Mouse (Mus musculus) myocyte (in vitro differentiated cells): ENCODE measurements at regions not wholly inside any gene's neighbourhood (a gene's known extent, or its start where the extent isn't known, plus 50 kb on each side); places are given as distances from the start of the nearest gene placed in this dataset.

ENCODE experiments used
- H3K27me3 ChIP-seq: one replicate; pipeline ENCODE4 v1.6.1; 2011; ENCODE audit not compliant: control insufficient read depth, insufficient read depth, insufficient read length
- H3K36me3 ChIP-seq: one replicate; pipeline ENCODE4 v1.6.1; 2011; ENCODE audit not compliant: control insufficient read depth, insufficient read depth
- H3K4me2 ChIP-seq: one replicate; pipeline ENCODE4 v1.6.1; 2011; ENCODE audit warnings: low read depth, control low read depth
- H3K4me3 ChIP-seq: one replicate; pipeline ENCODE4 v1.5.1; 2011; ENCODE audit warnings: mild to moderate bottlenecking, control low read depth, moderate library complexity
- H3K79me2 ChIP-seq: one replicate; pipeline ENCODE4 v1.6.1; 2011; ENCODE audit not compliant: control insufficient read depth, insufficient read depth
- H3ac ChIP-seq: one replicate; pipeline ENCODE4 v1.6.1; 2011; ENCODE audit not compliant: control insufficient read depth, insufficient read length
- CEBPB ChIP-seq: IDR thresholded peaks from 2 replicates; pipeline ENCODE4 v1.6.1; 2011; ENCODE audit warnings: mild to moderate bottlenecking, moderate library complexity; ENCODE audit not compliant: poor library complexity, insufficient read depth, severe bottlenecking
- E2F4 ChIP-seq: IDR thresholded peaks from one replicate; pipeline ENCODE4 v1.6.1; 2011; ENCODE audit warnings: mild to moderate bottlenecking, control low read depth, moderate library complexity; ENCODE audit not compliant: insufficient read depth
- MAX ChIP-seq: IDR thresholded peaks from one replicate; pipeline ENCODE4 v1.6.1; 2011; ENCODE audit warnings: low read depth, mild to moderate bottlenecking, control low read depth
- MYOD1 ChIP-seq, 3 experiments: IDR thresholded peaks; one replicate each; pipeline ENCODE4 v1.6.1; 2011; ENCODE audit warnings: control low read depth in 2 of 3, low read depth in 2 of 3, mild to moderate bottlenecking in 2 of 3, moderate library complexity in 1 of 3; ENCODE audit not compliant: insufficient read length in 2 of 3, control insufficient read depth in 1 of 3
- MYOG ChIP-seq, 3 experiments: IDR thresholded peaks; one replicate each; pipeline ENCODE4 v1.6.1; 2011; ENCODE audit warnings: control low read depth in 2 of 3, low read depth in 2 of 3, mild to moderate bottlenecking in 2 of 3; ENCODE audit not compliant: insufficient read length in 2 of 3, control insufficient read depth in 1 of 3, insufficient read depth in 1 of 3
- POLR2A ChIP-seq: IDR thresholded peaks from one replicate; pipeline ENCODE4 v1.6.1; 2011; ENCODE audit warnings: low read depth, mild to moderate bottlenecking, control low read depth, moderate library complexity; ENCODE audit not compliant: insufficient read length
- POLR2AphosphoS2 ChIP-seq: IDR thresholded peaks from one replicate; pipeline ENCODE4 v1.6.1; 2011; ENCODE audit warnings: low read depth, control low read depth; ENCODE audit not compliant: insufficient read length
- REST ChIP-seq: IDR thresholded peaks from one replicate; pipeline ENCODE4 v1.6.1; 2011; ENCODE audit warnings: mild to moderate bottlenecking, control low read depth, moderate library complexity; ENCODE audit not compliant: insufficient read depth, insufficient read length
- SRF ChIP-seq: IDR thresholded peaks from one replicate; pipeline ENCODE4 v1.6.1; 2011; ENCODE audit warnings: low read depth; ENCODE audit not compliant: control insufficient read depth, insufficient read length
- TCF12 ChIP-seq: IDR thresholded peaks from one replicate; pipeline ENCODE4 v1.6.1; 2011; ENCODE audit warnings: mild to moderate bottlenecking, control low read depth; ENCODE audit not compliant: poor library complexity, insufficient read depth, severe bottlenecking
- TCF3 ChIP-seq: IDR thresholded peaks from one replicate; pipeline ENCODE4 v1.6.1; 2011; ENCODE audit warnings: low read depth, control low read depth; ENCODE audit not compliant: insufficient read length
- USF1 ChIP-seq: IDR thresholded peaks from one replicate; pipeline ENCODE4 v1.6.1; 2011; ENCODE audit warnings: low read depth, mild to moderate bottlenecking, control low read depth, moderate library complexity

- Histone ChIP-seq H3K79me2 (no peaks in the 10 kb centered on the region), H3K4me3 (no peak overlapping the region), H3ac (no peak overlapping the region), H3K27me3 (no peaks in the 10 kb centered on the region), H3K4me2 (no peak overlapping the region), H3K36me3 (no peaks in the 10 kb centered on the region)
- TF ChIP-seq CEBPB (no peak), USF1 (no peak), E2F4 (no peak), MYOD1 (IDR thresholded peaks at IDR 0.05; ENCODE audit: control insufficient read depth in 1 of 3, insufficient read length in 2 of 3, low read depth in 2 of 3) (no peak), SRF (no peak)
Observed at GRCm38 (mm10) chr13:37667386-37667785, 110.8 kb upstream of the Rreb1 start.

GRCm38 (mm10) chr13:37667871-37668270 is 110.3 kb upstream of the Rreb1 start:
- no peak overlapping the region for H3ac ChIP-seq
- no peak overlapping the region for H3K4me2 ChIP-seq
- TF ChIP-seq MYOG (IDR thresholded peaks at IDR 0.05; ENCODE audit: control insufficient read depth in 1 of 3, insufficient read depth in 1 of 3, insufficient read length in 2 of 3, low read depth in 2 of 3), result no peak
- no peak for TF ChIP-seq POLR2AphosphoS2
- TF ChIP-seq E2F4, result no peak
- no peak for TF ChIP-seq SRF
- TF ChIP-seq POLR2A, result no peak
- TF ChIP-seq USF1, result no peak
- no peak for TF ChIP-seq CEBPB
- TF ChIP-seq TCF12, result no peak
- TF ChIP-seq MYOD1 (IDR thresholded peaks at IDR 0.05; ENCODE audit: control insufficient read depth in 1 of 3, insufficient read length in 2 of 3, low read depth in 2 of 3), result no peak
- no peak overlapping the region for H3K4me3 ChIP-seq
- no peaks in the 10 kb centered on the region for H3K27me3 ChIP-seq
- no peaks in the 10 kb centered on the region for H3K36me3 ChIP-seq
- H3K79me2 ChIP-seq, result no peaks in the 10 kb centered on the region

- TF ChIP-seq SRF (no peak), CEBPB (peak; percentile 57; the same call in 1 of the 2 replicates), MYOG (IDR thresholded peaks at IDR 0.05; ENCODE audit: control insufficient read depth in 1 of 3, insufficient read depth in 1 of 3, insufficient read length in 2 of 3, low read depth in 2 of 3) (no peak), POLR2AphosphoS2 (no peak)
- H3K4me3 ChIP-seq, result no peak overlapping the region
- no peak overlapping the region for H3ac ChIP-seq
- H3K79me2 ChIP-seq, result no peaks in the 10 kb centered on the region
- H3K4me2 ChIP-seq, result no peak overlapping the region
- H3K36me3 ChIP-seq, result no peaks in the 10 kb centered on the region
- no peaks in the 10 kb centered on the region for H3K27me3 ChIP-seq
Observed at GRCm38 (mm10) chr13:37671109-37671508, 107.1 kb upstream of the Rreb1 start.

- no peaks in the 10 kb centered on the region for H3K36me3 ChIP-seq
Observed at GRCm38 (mm10) chr13:37674676-37675350, 103.4 kb upstream of the Rreb1 start.

DNA sequence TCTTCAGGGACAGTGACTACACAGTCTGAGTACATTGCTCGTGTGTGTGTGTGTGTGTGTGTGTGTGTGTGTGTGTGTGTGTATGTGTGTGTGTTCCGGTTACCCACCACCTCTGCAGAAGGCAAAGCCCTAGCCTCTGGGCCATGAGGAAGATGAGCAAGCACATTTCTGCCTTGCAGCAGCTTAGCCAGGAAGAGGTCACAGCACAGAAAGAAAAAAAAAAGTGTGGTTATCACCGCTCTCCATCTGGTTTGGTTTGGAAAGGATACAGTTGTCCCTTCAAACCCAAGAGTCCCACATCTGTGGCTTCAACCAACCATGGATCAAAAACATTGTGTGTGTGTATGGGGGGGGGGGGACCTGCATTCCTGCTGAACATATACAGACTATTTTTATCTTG is 102.5 kb upstream of the Rreb1 start:
- no peaks in the 10 kb centered on the region for H3K79me2 ChIP-seq
- no peak overlapping the region for H3ac ChIP-seq
- no peak overlapping the region for H3K4me2 ChIP-seq
- H3K36me3 ChIP-seq, result no peaks in the 10 kb centered on the region
- no peak overlapping the region for H3K4me3 ChIP-seq
- no peaks in the 10 kb centered on the region for H3K27me3 ChIP-seq
- no peak for TF ChIP-seq CEBPB
- no peak for TF ChIP-seq REST
- TF ChIP-seq TCF3, result no peak
- TF ChIP-seq MAX, result no peak
- TF ChIP-seq POLR2AphosphoS2, result no peak

More at GRCm38 (mm10) chr13:37674676-37675350, 103.4 kb upstream of the Rreb1 start:
- Histone ChIP-seq H3ac (no peak overlapping the region), H3K4me3 (no peak overlapping the region), H3K79me2 (no peaks in the 10 kb centered on the region), H3K4me2 (no peak overlapping the region), H3K27me3 (no peaks in the 10 kb centered on the region)
- TF ChIP-seq MYOG (IDR thresholded peaks at IDR 0.05; ENCODE audit: control insufficient read depth in 1 of 3, insufficient read depth in 1 of 3, insufficient read length in 2 of 3, low read depth in 2 of 3) (no peak), MYOD1 (IDR thresholded peaks at IDR 0.05; ENCODE audit: control insufficient read depth in 1 of 3, insufficient read length in 2 of 3, low read depth in 2 of 3) (peak in 1 of 3 experiments; percentile 7)
